Mouse (Mus musculus): ENCODE results near the gene Abhd12b. TPM values are rescaled to one million over a fixed set of nuclear protein-coding genes. Genes with fewer than 3 reads are reported as not detected.
"Not testable (repeated sequence)": the region's sequence is repeated elsewhere in the genome, so short reads cannot be mapped to it uniquely, and the experiment has no call there.

Gene Abhd12b
- polyA plus RNA-seq, 1 experiment = not detected

DNA sequence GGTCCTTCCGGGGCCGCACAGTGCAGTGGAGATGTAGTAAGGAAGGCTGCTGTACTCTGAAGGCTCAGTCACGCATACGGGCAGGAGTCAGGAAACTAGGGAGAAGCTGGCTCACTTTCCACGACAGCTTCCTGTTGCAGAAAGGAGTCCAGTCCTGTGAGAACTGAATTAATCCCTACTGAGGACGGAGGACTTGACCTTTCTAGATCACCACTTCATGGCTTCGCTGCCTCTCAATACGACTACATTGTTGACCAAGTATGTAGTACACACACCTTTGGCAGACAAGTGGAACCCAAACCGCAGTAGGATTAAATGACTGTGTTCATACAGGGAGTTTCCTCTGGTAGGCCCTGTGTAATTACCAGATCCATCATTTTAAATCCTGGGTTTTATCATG, 16.3 kb upstream of the Abhd12b start:
- no peak for TF ChIP-seq CTCF (IDR thresholded peaks at IDR 0.05; ENCODE audit: control insufficient read depth, insufficient read depth, insufficient replicate concordance, low read depth, low read length)
- TF ChIP-seq POLR2A (IDR thresholded peaks at IDR 0.05; ENCODE audit: control insufficient read depth, low read depth, low read length) = no peak
- Histone ChIP-seq H3K36me3 (ENCODE audit: control insufficient read depth, insufficient read depth, low read length) (no peaks in the 10 kb centered on the region), H3K4me3 (ENCODE audit: control insufficient read depth, low read depth, low read length) (no peak overlapping the region), H3K27ac (ENCODE audit: control insufficient read depth, insufficient read depth, low read depth, low read length) (no peak overlapping the region), H3K27me3 (ENCODE audit: control insufficient read depth, insufficient read depth, low read length) (no peaks in the 10 kb centered on the region), H3K4me1 (ENCODE audit: control insufficient read depth, insufficient read depth, low read length) (no peaks in the 10 kb centered on the region; the same call in 1 of the 2 replicates)

DNA sequence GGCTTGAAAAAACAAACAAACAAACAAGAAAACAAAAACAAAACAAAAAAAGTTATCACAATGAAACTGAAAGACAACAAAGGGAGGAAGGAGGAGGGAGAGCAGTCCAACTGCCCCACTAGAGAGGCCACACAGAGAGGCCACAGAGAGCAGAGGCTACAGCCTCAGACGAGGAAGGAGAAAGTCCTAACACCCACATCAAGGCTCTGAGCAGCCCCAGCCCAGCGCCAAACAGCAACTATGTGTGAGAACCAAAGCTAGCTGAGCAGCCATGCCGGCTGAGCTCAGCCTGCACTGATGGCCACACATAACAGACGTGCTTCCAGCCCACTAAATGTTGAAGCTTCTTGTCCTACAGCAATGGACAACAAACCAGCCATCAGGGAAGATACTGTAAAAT, 14.1 kb upstream of the Abhd12b start:
- H3K27ac ChIP-seq (ENCODE audit: control insufficient read depth, insufficient read depth, low read depth, low read length) = no peak overlapping the region
- no peak overlapping the region for H3K4me3 ChIP-seq (ENCODE audit: control insufficient read depth, low read depth, low read length)
- H3K27me3 ChIP-seq (ENCODE audit: control insufficient read depth, insufficient read depth, low read length) = no peaks in the 10 kb centered on the region
- TF ChIP-seq POLR2A (IDR thresholded peaks at IDR 0.05; ENCODE audit: control insufficient read depth, low read depth, low read length) = no peak
- H3K36me3 ChIP-seq (ENCODE audit: control insufficient read depth, insufficient read depth, low read length) = no peaks in the 10 kb centered on the region
- no peaks in the 10 kb centered on the region; the same call in 1 of the 2 replicates for H3K4me1 ChIP-seq (ENCODE audit: control insufficient read depth, insufficient read depth, low read length)

DNA sequence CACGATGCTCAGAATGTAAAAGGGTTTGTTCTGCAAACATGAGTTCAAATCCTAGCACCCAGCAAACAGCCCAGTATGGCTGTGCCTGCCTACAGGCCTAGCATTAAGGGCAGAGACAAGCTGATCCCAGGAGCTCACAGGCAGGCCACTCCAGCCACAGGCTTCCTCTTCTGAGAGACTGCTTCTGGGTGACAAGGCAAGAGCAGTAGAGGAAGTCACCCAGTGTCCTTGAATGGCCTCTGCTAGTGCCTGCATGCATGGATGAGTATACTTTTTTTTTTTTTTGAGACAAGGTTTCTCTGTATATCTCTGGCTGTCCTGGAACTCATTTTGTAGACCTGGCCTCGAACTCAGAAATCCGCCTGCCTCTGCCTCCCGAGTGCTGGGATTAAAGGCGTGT, 13.4 kb upstream of the Abhd12b start:
- Histone ChIP-seq H3K36me3 (ENCODE audit: control insufficient read depth, insufficient read depth, low read length) (no peaks in the 10 kb centered on the region), H3K4me1 (ENCODE audit: control insufficient read depth, insufficient read depth, low read length) (no peaks in the 10 kb centered on the region), H3K27me3 (ENCODE audit: control insufficient read depth, insufficient read depth, low read length) (no peaks in the 10 kb centered on the region), H3K4me3 (ENCODE audit: control insufficient read depth, low read depth, low read length) (no peak overlapping the region), H3K27ac (ENCODE audit: control insufficient read depth, insufficient read depth, low read depth, low read length) (no peak overlapping the region)
- TF ChIP-seq CTCF (IDR thresholded peaks at IDR 0.05; ENCODE audit: control insufficient read depth, insufficient read depth, insufficient replicate concordance, low read depth, low read length) (no peak), POLR2A (IDR thresholded peaks at IDR 0.05; ENCODE audit: control insufficient read depth, low read depth, low read length) (no peak)

DNA sequence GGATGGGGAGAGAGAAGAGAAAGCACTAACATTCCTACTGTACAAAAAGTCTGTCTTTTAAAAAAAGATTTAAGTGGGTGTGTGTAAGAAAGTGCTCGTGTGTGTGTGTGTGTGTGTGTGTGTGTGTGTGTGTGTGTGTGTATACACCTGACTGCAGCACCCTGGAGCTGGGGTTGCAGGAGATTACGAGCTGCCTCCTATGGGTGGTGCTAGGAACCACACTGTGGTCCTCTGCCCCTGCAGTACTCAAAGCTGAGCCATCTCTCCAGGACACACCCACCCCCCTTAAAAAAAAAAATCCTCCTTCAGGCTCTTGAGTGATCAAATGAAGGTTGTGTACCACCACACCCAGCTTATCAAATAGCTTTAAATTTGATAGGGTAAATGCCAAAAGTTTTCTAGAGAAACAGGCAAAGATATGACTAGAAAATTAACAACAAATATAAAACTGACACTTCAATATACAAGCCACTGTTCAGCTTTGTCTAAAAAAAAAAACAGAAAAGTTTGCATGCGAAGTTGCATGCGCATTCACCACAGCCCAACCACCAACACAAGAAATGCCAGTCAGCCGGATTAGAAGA, 12.9 kb upstream of the Abhd12b start:
- Histone ChIP-seq H3K36me3 (ENCODE audit: control insufficient read depth, insufficient read depth, low read length) (no peaks in the 10 kb centered on the region), H3K27me3 (ENCODE audit: control insufficient read depth, insufficient read depth, low read length) (no peaks in the 10 kb centered on the region), H3K27ac (ENCODE audit: control insufficient read depth, insufficient read depth, low read depth, low read length) (no peak overlapping the region), H3K4me1 (ENCODE audit: control insufficient read depth, insufficient read depth, low read length) (no peaks in the 10 kb centered on the region), H3K4me3 (ENCODE audit: control insufficient read depth, low read depth, low read length) (no peak overlapping the region)
- no peak for TF ChIP-seq CTCF (IDR thresholded peaks at IDR 0.05; ENCODE audit: control insufficient read depth, insufficient read depth, insufficient replicate concordance, low read depth, low read length)
- no peak for TF ChIP-seq POLR2A (IDR thresholded peaks at IDR 0.05; ENCODE audit: control insufficient read depth, low read depth, low read length)

DNA sequence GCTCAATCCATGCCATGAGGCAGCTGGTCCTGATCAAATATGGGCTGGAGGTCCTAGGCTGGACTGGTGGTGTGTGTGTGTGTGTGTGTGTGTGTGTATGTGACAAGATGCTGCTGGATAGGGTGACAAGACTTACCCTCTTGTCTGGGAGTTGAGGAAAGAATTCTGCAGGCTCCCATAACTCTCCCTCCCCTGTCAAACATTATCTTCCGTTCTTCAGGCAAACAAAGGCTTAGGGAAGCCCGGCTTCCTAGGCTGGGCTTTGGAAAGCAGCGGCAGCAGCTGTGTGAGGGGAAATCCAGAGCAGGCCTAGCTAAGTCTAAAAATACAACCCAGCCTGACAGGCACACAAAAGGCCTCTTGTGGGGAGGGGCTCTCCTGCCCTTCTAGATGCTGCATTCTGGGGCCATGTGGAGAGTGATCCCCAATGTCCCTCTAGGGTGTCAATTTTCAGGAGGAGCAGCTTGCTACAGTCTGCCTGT, 9.8 kb upstream of the Abhd12b start:
- not testable (repeated sequence) for H3K27me3 ChIP-seq (ENCODE audit: control insufficient read depth, insufficient read depth, low read length); H3K27ac ChIP-seq (ENCODE audit: control insufficient read depth, insufficient read depth, low read depth, low read length); H3K4me1 ChIP-seq (ENCODE audit: control insufficient read depth, insufficient read depth, low read length); H3K4me3 ChIP-seq (ENCODE audit: control insufficient read depth, low read depth, low read length); H3K36me3 ChIP-seq (ENCODE audit: control insufficient read depth, insufficient read depth, low read length)

DNA sequence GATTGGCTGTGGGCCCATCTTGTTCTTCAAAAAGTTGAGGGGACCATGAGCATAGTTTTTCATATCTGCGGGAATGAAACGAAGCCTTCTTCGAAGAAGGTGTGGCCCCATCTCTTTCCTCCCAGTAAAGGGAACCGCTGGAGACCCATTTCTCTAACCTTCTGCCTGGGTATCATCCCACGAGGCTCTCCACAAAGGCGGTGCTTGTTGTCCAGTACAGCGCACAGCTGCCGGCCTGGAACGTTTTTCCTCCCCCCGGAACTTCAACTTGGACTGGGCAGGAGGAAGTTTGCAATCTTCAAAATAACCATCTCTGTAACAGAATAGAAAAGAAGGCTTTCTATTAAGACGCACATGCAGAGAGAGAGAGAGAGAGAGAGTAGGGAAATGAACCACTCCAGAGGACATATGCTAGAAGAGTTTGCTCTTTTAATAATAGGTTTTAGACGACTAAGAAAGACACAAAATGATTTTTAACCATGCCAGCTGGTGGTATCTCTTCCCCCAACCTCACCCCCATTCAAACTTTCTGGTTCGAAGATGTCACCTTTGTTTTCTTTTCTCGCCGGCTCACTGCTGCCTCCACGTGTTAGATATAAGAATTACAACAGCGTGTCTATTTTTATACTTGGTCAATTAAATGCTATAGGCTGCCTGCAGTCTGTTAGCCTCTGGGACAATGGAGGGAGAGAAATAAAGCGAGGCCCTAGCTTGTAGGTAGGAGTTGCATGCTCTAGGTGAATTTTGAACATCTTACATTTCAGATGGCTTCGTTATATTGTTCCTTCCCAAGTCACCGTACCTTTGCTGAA, 9.1 kb upstream of the Abhd12b start:
- no peak for TF ChIP-seq POLR2A (IDR thresholded peaks at IDR 0.05; ENCODE audit: control insufficient read depth, low read depth, low read length)
- TF ChIP-seq CTCF (IDR thresholded peaks at IDR 0.05; ENCODE audit: control insufficient read depth, insufficient read depth, insufficient replicate concordance, low read depth, low read length) = no peak
- Histone ChIP-seq H3K27ac (ENCODE audit: control insufficient read depth, insufficient read depth, low read depth, low read length) (no peak overlapping the region), H3K4me1 (ENCODE audit: control insufficient read depth, insufficient read depth, low read length) (peaks cover 5% of the 10 kb centered on the region), H3K4me3 (ENCODE audit: control insufficient read depth, low read depth, low read length) (no peak overlapping the region), H3K27me3 (ENCODE audit: control insufficient read depth, insufficient read depth, low read length) (no peaks in the 10 kb centered on the region), H3K36me3 (ENCODE audit: control insufficient read depth, insufficient read depth, low read length) (no peaks in the 10 kb centered on the region)

DNA sequence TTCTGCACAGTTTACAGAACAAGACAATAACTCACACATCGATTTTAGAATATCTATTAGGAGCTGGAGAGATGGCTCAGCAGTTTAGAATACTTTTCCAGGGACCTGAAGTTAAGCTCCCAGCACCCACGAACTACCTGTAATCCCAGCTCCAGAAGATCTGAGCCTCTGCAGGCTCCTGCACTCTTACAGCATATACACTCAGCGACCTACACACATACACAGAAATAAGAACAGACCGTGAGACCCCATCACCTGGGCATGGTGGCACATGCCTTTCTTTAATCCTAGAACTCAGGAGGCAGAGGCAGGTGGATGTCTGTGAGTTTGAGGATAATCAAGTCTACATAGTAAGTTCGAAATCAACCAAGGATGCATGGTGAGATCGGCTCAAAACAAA, 8.4 kb upstream of the Abhd12b start:
- TF ChIP-seq POLR2A (IDR thresholded peaks at IDR 0.05; ENCODE audit: control insufficient read depth, low read depth, low read length) (no peak), CTCF (IDR thresholded peaks at IDR 0.05; ENCODE audit: control insufficient read depth, insufficient read depth, insufficient replicate concordance, low read depth, low read length) (no peak)
- Histone ChIP-seq H3K27me3 (ENCODE audit: control insufficient read depth, insufficient read depth, low read length) (no peaks in the 10 kb centered on the region), H3K4me3 (ENCODE audit: control insufficient read depth, low read depth, low read length) (no peak overlapping the region), H3K4me1 (ENCODE audit: control insufficient read depth, insufficient read depth, low read length) (peaks cover 5% of the 10 kb centered on the region), H3K36me3 (ENCODE audit: control insufficient read depth, insufficient read depth, low read length) (no peaks in the 10 kb centered on the region), H3K27ac (ENCODE audit: control insufficient read depth, insufficient read depth, low read depth, low read length) (no peak overlapping the region)
